Mouse (Mus musculus): Measurements from ENCODE around the gene Spaca4.

GRCm38 (mm10) chr7:45704730-45705442, 20.7 kb downstream of the Spaca4 start, which contains the start of gene Dbp:
- no peak for TF ChIP-seq CTCF (IDR thresholded peaks at IDR 0.05; ENCODE audit: extremely low read depth, insufficient read length, insufficient replicate concordance, low read depth, low read length)
- peak; percentile 89 for TF ChIP-seq POLR2A (IDR thresholded peaks at IDR 0.05; ENCODE audit: low read depth, low read length)

Data from small intestine, adult 2 months (tissue).